Mouse (Mus musculus) ES-Bruce4 (cell line): ENCODE data around the gene Gm21732. TPM values are rescaled to one million over a fixed set of nuclear protein-coding genes. Genes with fewer than 3 reads are reported as not detected.
"Not testable (repeated sequence)": the region's sequence is repeated elsewhere in the genome, so short reads cannot be mapped to it uniquely, and the experiment has no call there.

ENCODE experiments used
- H3K27ac ChIP-seq: 2 replicates; pipeline ENCODE4 v1.5.1; 2012; ENCODE audit warnings: low read length, inconsistent platforms; ENCODE audit not compliant: insufficient read depth
- H3K27me3 ChIP-seq: 2 replicates; pipeline ENCODE4 v1.6.1; 2012; ENCODE audit warnings: mild to moderate bottlenecking, low read length, inconsistent platforms; ENCODE audit not compliant: control insufficient read depth, poor library complexity, insufficient read depth, severe bottlenecking
- H3K36me3 ChIP-seq: 2 replicates; pipeline ENCODE4 v1.6.1; 2012; ENCODE audit warnings: inconsistent platforms, mild to moderate bottlenecking, low read length, moderate library complexity; ENCODE audit not compliant: control insufficient read depth, poor library complexity, insufficient read depth, severe bottlenecking
- H3K4me1 ChIP-seq: one replicate; pipeline ENCODE4 v1.8.1; 2011; ENCODE audit warnings: low read length; ENCODE audit not compliant: control insufficient read depth, insufficient read depth
- H3K4me3 ChIP-seq: 2 replicates; pipeline ENCODE4 v1.5.1; 2011; ENCODE audit warnings: low read depth, mild to moderate bottlenecking, low read length
- H3K9ac ChIP-seq: 2 replicates; pipeline ENCODE4 v1.6.1; 2012; ENCODE audit warnings: low read depth, mild to moderate bottlenecking, inconsistent platforms; ENCODE audit not compliant: poor library complexity, severe bottlenecking
- H3K9me3 ChIP-seq: replicated peaks from 2 replicates; pipeline ENCODE4 v1.6.1; 2012; ENCODE audit warnings: mild to moderate bottlenecking, low read length, inconsistent platforms; ENCODE audit not compliant: control insufficient read depth, poor library complexity, insufficient read depth, severe bottlenecking
- polyA plus RNA-seq: library from polyadenylated mRNA; stranded (reverse); fragments of >200 nt; gene quantifications from 2 replicates; pipeline ENCODE4 v1.2.4, GENCODE M21; 2011; ENCODE audit warnings: low read depth; ENCODE audit not compliant: missing spikeins, insufficient read depth, insufficient read length

Gm21732 gene
- not detected in 2 replicates for polyA plus RNA-seq

- H3K9me3 ChIP-seq, H3K27ac ChIP-seq, H3K36me3 ChIP-seq, H3K9ac ChIP-seq, H3K4me3 ChIP-seq, H3K4me1 ChIP-seq, H3K27me3 ChIP-seq: not testable (repeated sequence)
Observed at GRCm38 (mm10) chrY:38575591-38575990, at the start of gene Gm21732. Gene Gm21732 (minus strand): TSS chrY:38575691.

Other genes starting within 250 kb of the Gm21732 start
- not detected in 2 replicates for gene Gm20897, start 73.5 kb downstream of the Gm21732 start, polyA plus RNA-seq